In the genomic region with DNA sequence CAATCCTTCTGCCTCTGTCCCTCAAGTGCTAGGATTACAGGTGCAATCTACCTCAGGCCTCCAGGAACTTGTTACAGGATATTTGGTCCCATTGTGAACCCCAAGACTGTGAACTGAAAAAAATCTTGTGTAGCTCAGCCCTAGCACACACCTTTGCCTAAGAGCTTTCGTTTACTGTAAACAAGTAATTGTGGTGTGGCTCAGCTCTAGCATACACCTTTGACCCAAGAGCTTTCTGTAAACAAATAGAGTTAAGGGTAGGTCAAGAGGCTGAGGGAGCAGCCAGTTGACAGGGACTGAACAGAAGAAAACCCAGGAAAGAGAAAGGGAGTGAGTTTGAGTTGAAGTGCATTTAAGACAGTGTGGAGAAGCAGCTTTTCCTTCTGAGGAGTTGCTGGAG, we compare ENCODE assay signal across 34 mouse cellular contexts.
"Had no signal": no experiment of that assay in that cellular context is flagged by ENCODE, and none has a peak within 500 bp of the region (broad histone marks: within the 10 kb centered on the region; RNA-seq: fewer than 3 reads in every experiment).

No protein-coding gene starts in this region.

- H3K27me3 ChIP-seq: heart, embryonic 12.5 days; heart, embryonic 13.5 days; heart, embryonic 15.5 days; hindbrain, embryonic 12.5 days; hindbrain, embryonic 13.5 days; hindbrain, embryonic 15.5 days; intestine, embryonic 15.5 days; kidney, embryonic 15.5 days had no signal

- H3K9me3 ChIP-seq: heart, embryonic 10.5 days; heart, embryonic 13.5 days; heart, embryonic 15.5 days; hindbrain, embryonic 12.5 days; hindbrain, embryonic 13.5 days; hindbrain, embryonic 15.5 days; intestine, embryonic 15.5 days; kidney, embryonic 15.5 days had no signal

- H3K4me3 ChIP-seq: heart, embryonic 10.5 days; heart, embryonic 12.5 days; heart, embryonic 13.5 days; heart, embryonic 15.5 days; hindbrain, embryonic 10.5 days; hindbrain, embryonic 12.5 days; hindbrain, embryonic 13.5 days; hindbrain, embryonic 15.5 days; intestine, embryonic 15.5 days; kidney, embryonic 15.5 days; layer of hippocampus, adult 2 months had no signal

- H3K27ac ChIP-seq: heart, embryonic 10.5 days; heart, embryonic 13.5 days; heart, embryonic 15.5 days; hindbrain, embryonic 10.5 days; hindbrain, embryonic 12.5 days; hindbrain, embryonic 13.5 days; hindbrain, embryonic 14.5 days; hindbrain, embryonic 15.5 days; hindbrain, postnatal 0 days; intestine, embryonic 15.5 days; kidney, embryonic 15.5 days; kidney, postnatal 0 days; layer of hippocampus, adult 2 months had no signal

- H3K4me1 ChIP-seq: heart, embryonic 10.5 days; heart, embryonic 12.5 days; heart, embryonic 13.5 days; heart, embryonic 15.5 days; hindbrain, embryonic 10.5 days; hindbrain, embryonic 12.5 days; hindbrain, embryonic 13.5 days; hindbrain, embryonic 15.5 days; intestine, embryonic 15.5 days; kidney, embryonic 15.5 days had no signal

- H3K4me2 ChIP-seq: heart, embryonic 11.5 days; heart, embryonic 12.5 days; heart, embryonic 13.5 days; heart, embryonic 15.5 days; hindbrain, embryonic 12.5 days; hindbrain, embryonic 13.5 days; hindbrain, embryonic 14.5 days; hindbrain, embryonic 15.5 days; intestine, embryonic 15.5 days; kidney, embryonic 15.5 days had no signal

- ATAC-seq: hindbrain, embryonic 16.5 days; hindbrain, postnatal 0 days; inflammation-experienced regulatory T-cells, adult 6 months; intestine, embryonic 15.5 days; intestine, embryonic 16.5 days; intestine, postnatal 0 days had no signal

- H3K9ac ChIP-seq: heart, embryonic 12.5 days; heart, embryonic 13.5 days; heart, embryonic 15.5 days; hindbrain, embryonic 12.5 days; hindbrain, embryonic 13.5 days; hindbrain, embryonic 14.5 days; hindbrain, embryonic 15.5 days; intestine, embryonic 15.5 days; kidney, embryonic 15.5 days had no signal

- DNase-seq: heart, postnatal 10 days; heart, postnatal 14 days; heart, postnatal 36 days; heart, postnatal 4 days; kidney, adult 11 months; kidney, adult 18-20 months; kidney, adult 2 months; kidney, adult 8-10 months; kidney, adult 9 months; kidney, postnatal 10 days; kidney, postnatal 14 days; kidney, postnatal 25 days; kidney, postnatal 4 days; layer of hippocampus, adult 9-11 months; layer of hippocampus, postnatal 36 days had no signal

- H3K36me3 ChIP-seq: heart, embryonic 10.5 days; heart, embryonic 12.5 days; heart, embryonic 13.5 days; heart, embryonic 15.5 days; hindbrain, embryonic 10.5 days; hindbrain, embryonic 12.5 days; hindbrain, embryonic 13.5 days; hindbrain, embryonic 15.5 days; intestine, embryonic 15.5 days; kidney, embryonic 15.5 days had no signal
